Mouse (Mus musculus) gastrocnemius, adult 18-20 months (tissue): ENCODE measurements around the gene Mctp1. TPM values are rescaled to one million over a fixed set of nuclear protein-coding genes. Genes with fewer than 3 reads are reported as not detected.
"Not testable (repeated sequence)": the region's sequence is repeated elsewhere in the genome, so short reads cannot be mapped to it uniquely, and the experiment has no call there.

ENCODE experiments used
- DNase-seq: peaks from one replicate; pipeline ENCODE4 v3.0.0; 2021; ENCODE audit warnings: low spot score
- total RNA-seq, 2 experiments: library from RNA; stranded (reverse); gene quantifications; 2 replicates each; pipeline ENCODE4 v1.2.3; 2021

Mctp1 gene
- total RNA-seq, 2 experiments from 2014 or later: 1.4 to 1.6 TPM

GRCm38 (mm10) chr13:76481601-76482000, 97.3 kb downstream of the Mctp1 start:
- no peak for DNase-seq

GRCm38 (mm10) chr13:76482998-76483397, 98.7 kb downstream of the Mctp1 start:
- no peak for DNase-seq

DNA sequence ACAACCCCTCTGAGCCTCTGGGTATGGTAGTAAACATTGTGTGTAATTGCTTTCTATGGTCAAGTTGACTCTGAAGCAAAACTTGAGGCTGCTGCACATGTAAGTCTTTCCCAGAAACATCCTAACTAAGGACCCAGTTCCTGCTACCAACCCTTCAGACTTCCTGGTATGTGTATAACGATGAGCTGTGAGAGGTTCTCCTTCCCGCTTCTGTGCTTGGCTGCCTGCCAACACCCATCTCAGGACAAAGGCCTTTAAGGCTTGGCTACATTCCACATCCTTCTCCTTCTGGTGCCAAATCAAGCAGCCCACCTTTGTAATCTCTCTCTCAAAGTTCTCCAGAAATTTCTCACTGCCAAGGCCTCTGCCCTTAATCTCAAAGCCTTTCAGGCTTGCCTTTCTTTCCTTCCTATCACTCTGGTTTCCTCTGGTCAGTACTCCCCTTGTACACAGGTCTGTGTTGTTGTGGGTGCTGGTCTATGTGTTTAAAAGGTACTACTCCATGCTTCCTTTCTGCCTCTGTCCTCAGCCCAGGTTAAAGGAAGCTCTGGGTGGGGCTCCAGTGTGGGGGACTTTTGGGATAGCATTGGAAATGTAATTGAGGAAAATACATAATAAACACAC, 99.9 kb downstream of the Mctp1 start:
- DNase-seq: no peak

DNA sequence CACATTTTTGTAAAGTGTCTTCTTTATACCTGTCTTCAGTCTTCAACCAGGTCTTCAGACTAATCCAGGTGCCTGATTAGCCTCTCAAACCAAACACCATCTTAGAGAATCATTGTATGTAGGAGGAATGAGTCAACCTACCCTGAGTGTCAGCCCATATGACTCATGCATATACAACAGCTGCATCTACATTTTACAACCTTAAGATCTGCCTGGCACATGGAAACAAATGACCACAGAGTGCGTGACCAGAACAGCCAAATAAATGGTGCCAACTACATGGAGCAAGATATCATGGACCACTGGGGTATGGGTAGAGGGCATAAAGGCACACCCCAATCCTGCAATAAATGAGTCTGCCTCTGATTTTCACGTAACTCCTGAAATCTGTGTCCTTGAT, 131.6 kb downstream of the Mctp1 start:
- DNase-seq: no peak

GRCm38 (mm10) chr13:76523170-76523569, 138.8 kb downstream of the Mctp1 start:
- DNase-seq: no peak

DNA sequence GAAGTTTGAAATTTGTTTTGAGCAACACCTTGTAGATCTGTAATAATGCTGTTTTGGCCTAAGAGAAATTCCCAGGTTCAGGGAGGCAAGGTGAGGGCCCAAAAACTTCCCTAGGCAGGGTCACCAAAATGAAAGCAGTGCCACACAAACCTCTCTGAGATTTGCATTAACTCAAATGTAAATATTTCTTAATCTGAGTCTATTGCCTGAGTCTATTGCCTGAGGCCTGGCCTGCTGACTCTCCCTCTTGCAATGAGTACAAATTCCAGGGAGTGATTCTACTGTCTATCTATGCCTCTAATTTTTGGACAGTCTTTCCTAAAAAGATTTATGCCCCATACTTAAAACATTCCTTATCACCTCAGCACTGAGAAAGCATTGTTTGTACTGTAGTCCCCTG, 143.0 kb downstream of the Mctp1 start:
- DNase-seq: no peak

- DNase-seq: no peak
Observed at GRCm38 (mm10) chr13:76527751-76528150, 143.4 kb downstream of the Mctp1 start.

DNA sequence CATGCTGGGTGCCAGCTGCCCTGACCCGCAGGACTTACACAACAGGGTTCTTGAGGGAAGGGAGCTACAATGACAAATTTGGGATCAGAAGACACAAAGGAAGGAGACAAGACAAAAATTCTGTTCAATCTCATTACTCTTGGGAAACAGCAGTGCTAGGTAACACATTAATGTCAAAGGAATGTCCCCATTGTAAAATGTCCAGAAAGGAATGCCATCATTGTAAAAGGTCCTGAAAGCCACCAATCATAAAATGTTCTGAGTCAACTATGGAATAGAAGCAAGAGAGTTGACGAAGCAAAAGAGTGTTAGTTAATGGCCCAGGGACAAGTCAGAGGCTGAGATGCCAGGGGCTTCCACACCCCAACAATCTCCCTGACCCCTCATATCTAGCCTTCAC, 145.6 kb downstream of the Mctp1 start:
- no peak for DNase-seq

- no peak for DNase-seq
Observed at GRCm38 (mm10) chr13:76530867-76531504, 146.7 kb downstream of the Mctp1 start.

GRCm38 (mm10) chr13:76547854-76548253, 163.5 kb downstream of the Mctp1 start:
- no peak for DNase-seq

GRCm38 (mm10) chr13:76560918-76561317, 176.6 kb downstream of the Mctp1 start:
- DNase-seq: no peak

- no peak for DNase-seq
Observed at GRCm38 (mm10) chr13:76561594-76561993, 177.3 kb downstream of the Mctp1 start.

- DNase-seq: no peak
Observed at GRCm38 (mm10) chr13:76564061-76564460, 179.7 kb downstream of the Mctp1 start.

GRCm38 (mm10) chr13:76566024-76566423, 181.7 kb downstream of the Mctp1 start:
- no peak for DNase-seq

GRCm38 (mm10) chr13:76567448-76567847, 183.1 kb downstream of the Mctp1 start:
- DNase-seq: no peak

DNA sequence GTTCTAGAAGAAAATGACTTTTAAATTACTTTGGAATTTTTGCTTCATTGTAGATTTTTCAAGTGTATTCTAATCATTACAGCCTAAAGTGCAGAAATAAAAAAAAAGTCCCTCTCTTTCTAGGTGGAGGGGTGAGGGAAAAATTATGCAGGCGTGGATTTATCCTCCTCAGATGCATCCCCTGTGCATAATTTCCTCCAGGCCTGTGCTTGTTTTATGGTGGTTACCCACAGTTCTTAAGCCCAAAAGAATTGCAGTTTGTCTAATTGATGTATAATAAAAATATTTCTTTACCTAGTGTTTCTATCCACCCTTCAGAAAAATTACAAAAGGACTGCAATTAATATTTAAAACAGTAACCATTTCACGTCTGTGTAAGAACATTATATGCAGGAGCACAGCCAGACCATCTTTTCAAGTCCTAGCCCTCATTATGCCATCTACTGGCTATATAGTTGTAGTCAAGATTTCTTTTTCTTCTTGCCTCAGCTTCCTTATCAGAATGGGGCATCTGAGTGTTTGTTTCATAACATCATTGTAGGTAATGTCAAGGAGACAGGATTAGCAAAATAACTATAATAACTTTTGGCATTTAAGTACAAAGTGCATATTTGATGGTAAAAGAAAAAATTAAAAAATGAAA, 184.4 kb downstream of the Mctp1 start:
- no peak for DNase-seq

- DNase-seq: peak; percentile 22
Observed at GRCm38 (mm10) chr13:76579414-76579813, 195.1 kb downstream of the Mctp1 start.

GRCm38 (mm10) chr13:76585447-76585846, 201.1 kb downstream of the Mctp1 start:
- DNase-seq: no peak

DNA sequence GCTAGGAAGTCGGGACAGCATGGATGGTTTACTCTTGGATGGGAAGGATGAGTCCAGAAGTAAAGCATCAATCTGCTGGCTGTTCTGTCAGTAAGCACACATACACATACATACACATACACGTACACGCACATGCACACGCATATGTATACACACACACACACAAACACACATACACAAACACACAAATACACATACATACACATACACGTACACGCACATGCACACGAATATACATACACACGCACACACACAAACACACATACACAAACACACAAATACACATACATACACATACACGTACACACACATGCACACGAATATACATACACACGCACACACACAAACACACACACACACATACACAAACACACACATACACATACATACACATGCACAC, 206.4 kb downstream of the Mctp1 start:
- DNase-seq: not testable (repeated sequence)

- no peak for DNase-seq
Observed at GRCm38 (mm10) chr13:76591189-76591588, 206.9 kb downstream of the Mctp1 start.

DNA sequence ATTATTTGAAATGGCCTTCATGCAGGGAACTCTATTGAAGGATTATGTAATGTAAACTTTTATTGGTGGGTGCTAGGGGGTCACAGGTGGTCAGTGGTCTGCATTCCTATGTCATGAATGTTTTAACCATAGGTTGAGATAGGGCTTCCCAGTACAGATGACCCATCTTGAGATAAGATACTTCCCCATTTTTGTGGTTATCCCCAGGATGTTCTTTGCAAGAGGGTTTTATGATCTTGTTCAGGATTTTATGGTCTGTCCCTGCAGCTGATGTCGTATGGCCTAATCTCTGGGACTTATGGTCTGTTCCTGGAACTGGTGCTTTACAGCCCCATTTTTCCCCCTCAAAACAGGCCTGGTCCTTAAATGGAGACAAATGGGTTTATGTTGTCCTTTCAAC, 207.4 kb downstream of the Mctp1 start:
- DNase-seq: no peak

DNA sequence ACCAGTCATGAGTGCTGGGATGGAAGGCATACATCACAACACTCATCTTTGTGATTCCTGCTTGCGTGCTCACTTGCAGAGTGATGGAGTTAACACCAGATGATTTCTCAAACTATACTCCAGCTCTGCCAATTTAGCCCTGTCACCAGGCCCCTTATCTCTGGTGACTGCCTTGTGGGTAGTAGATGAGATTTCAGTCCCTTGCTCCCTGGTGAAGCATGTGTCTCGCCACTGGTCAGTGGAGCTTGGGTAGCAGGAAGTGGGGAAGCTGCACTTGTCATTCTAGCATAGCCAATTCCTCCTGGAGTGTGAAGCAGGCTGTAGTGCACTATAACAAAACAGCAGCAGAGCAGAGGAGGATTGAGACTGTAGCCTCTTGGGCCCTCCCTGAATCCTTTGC, 208.6 kb downstream of the Mctp1 start:
- DNase-seq: no peak

DNA sequence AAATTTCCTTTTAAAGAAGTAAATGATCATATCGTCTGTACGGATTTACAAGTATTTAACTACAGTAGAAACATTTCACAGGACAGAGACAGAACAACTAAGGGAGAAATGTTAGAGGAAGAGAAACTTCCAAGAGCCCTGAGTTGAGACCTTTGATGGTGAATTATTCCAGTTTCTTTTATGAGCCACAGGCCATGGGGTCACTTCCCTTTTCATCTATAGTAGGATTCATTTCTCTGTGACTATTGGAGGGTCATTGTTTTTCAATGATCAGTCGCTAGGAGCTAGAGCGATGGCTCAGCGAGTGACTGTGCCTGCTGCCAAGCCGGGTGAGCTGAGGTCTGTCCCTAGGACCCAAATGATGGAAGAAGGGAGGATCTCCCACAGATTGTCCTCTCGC, 212.7 kb downstream of the Mctp1 start:
- no peak for DNase-seq
